Mouse (Mus musculus) hindbrain, embryonic 16.5 days (tissue): Measurements from ENCODE around the gene Fubp3. TPM values are rescaled to one million over a fixed set of nuclear protein-coding genes. Genes with fewer than 3 reads are reported as not detected.
A peak's percentile ranks its signal among the peaks of the same experiment; 100 is the strongest.
"Not testable (repeated sequence)": the region's sequence is repeated elsewhere in the genome, so short reads cannot be mapped to it uniquely, and the experiment has no call there.

ENCODE experiments used
- ATAC-seq: fragments of 200-750 bp; cut with Nextera tagmentation; 2 replicates; pipeline ENCODE4 v1.8.0; 2017; ENCODE audit warnings: moderate TSS enrichment, moderate library complexity
- H3K27ac ChIP-seq: fragments of 300-500 bp; sonication (generic); 2 replicates; pipeline ENCODE4 v1.5.1; 2014; ENCODE audit warnings: low read depth, mild to moderate bottlenecking, control low read depth, low read length, moderate library complexity
- H3K27me3 ChIP-seq: fragments of 300-500 bp; sonication (generic); replicated peaks from 2 replicates; pipeline ENCODE4 v1.6.1; 2014; ENCODE audit warnings: low read length; ENCODE audit not compliant: control insufficient read depth, insufficient read depth
- H3K36me3 ChIP-seq: fragments of 300-500 bp; sonication (generic); 2 replicates; pipeline ENCODE4 v1.6.1; 2014; ENCODE audit warnings: mild to moderate bottlenecking, low read length, moderate library complexity, mixed read lengths; ENCODE audit not compliant: control insufficient read depth, insufficient read depth
- H3K4me1 ChIP-seq: fragments of 300-500 bp; sonication (generic); 2 replicates; pipeline ENCODE4 v1.6.1; 2014; ENCODE audit warnings: low read depth, low read length; ENCODE audit not compliant: control insufficient read depth, insufficient read depth
- H3K4me2 ChIP-seq: fragments of 300-500 bp; sonication (generic); 2 replicates; pipeline ENCODE4 v1.6.1; 2014; ENCODE audit warnings: mild to moderate bottlenecking, low read length, control low read depth, moderate library complexity
- H3K4me3 ChIP-seq: fragments of 300-500 bp; sonication (generic); 2 replicates; pipeline ENCODE4 v1.5.1; 2014; ENCODE audit warnings: mild to moderate bottlenecking, low read length, control low read depth, moderate library complexity
- H3K9ac ChIP-seq: fragments of 300-500 bp; sonication (generic); 2 replicates; pipeline ENCODE4 v1.6.1; 2014; ENCODE audit warnings: low read depth, mild to moderate bottlenecking, control low read depth, low read length, moderate library complexity
- H3K9me3 ChIP-seq: fragments of 300-500 bp; sonication (generic); 2 replicates; pipeline ENCODE4 v1.6.1; 2014; ENCODE audit warnings: mild to moderate bottlenecking, low read length, moderate library complexity; ENCODE audit not compliant: control insufficient read depth
- WGBS: fragments of 180-500 bp; shearing (Covaris S2); extraction: QIAGEN DNeasy Blood & Tissue Kit; methylation state at CpG from one replicate; pipeline ENCODE4 v1.1.7; 2014; 5-methylcytosine and 5-hydroxymethylcytosine counted together
- polyA plus RNA-seq: library from polyadenylated mRNA; unstranded; fragments of >200 nt; fragmentation: Nextera tagmentation; extraction: Ambion mirVana; gene quantifications from 2 replicates; pipeline ENCODE4 v1.2.1, GENCODE M21; 2015

Gene Fubp3
- polyA plus RNA-seq, 1 experiment from 2014 or later, result 44.2 TPM

- H3K4me1 ChIP-seq, H3K9me3 ChIP-seq, H3K36me3 ChIP-seq, H3K9ac ChIP-seq, H3K4me3 ChIP-seq, H3K4me2 ChIP-seq, H3K27ac ChIP-seq, ATAC-seq, H3K27me3 ChIP-seq: not testable (repeated sequence)
- WGBS, result 93% methylated on average over 2 of the region's 3 CpGs
Observed at GRCm38 (mm10) chr2:31551351-31551750, 21.1 kb upstream of the Fubp3 start.

DNA sequence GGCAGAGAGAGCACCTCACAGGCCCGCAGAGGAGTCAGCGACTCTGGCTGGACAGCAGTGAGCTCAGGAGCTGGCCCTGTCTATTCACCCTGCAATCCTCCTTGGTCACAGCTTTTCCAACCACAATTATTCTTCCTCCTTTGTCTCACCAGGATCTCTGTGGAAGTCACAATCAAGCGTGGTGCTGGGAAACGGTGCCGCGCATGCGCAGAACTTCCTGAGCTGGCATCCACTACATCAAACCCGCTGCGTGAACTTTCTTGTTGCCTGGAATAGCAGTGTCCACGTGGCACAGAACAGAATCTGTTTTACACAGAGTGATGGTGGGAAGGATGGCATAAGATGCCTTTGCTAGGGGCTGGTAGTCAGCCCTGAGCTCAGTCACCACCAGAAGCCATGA, 20.5 kb upstream of the Fubp3 start:
- ATAC-seq, result no peak
- Histone ChIP-seq H3K9me3 (no peaks in the 10 kb centered on the region), H3K4me2 (no peak overlapping the region), H3K9ac (no peak overlapping the region), H3K27ac (no peak overlapping the region), H3K4me3 (no peak overlapping the region), H3K4me1 (no peaks in the 10 kb centered on the region), H3K27me3 (no peaks in the 10 kb centered on the region), H3K36me3 (no peaks in the 10 kb centered on the region)
- WGBS, result 88% methylated on average over 10 of the region's 10 CpGs

GRCm38 (mm10) chr2:31554619-31555018, 17.8 kb upstream of the Fubp3 start:
- H3K4me1 ChIP-seq, result no peaks in the 10 kb centered on the region
- no peak overlapping the region for H3K4me3 ChIP-seq
- WGBS, result 85% methylated on average over 5 of the region's 5 CpGs
- ATAC-seq, result no peak
- no peaks in the 10 kb centered on the region for H3K36me3 ChIP-seq
- H3K27me3 ChIP-seq, result no peaks in the 10 kb centered on the region; the same call in 1 of the 2 replicates
- no peak overlapping the region for H3K27ac ChIP-seq
- H3K4me2 ChIP-seq, result no peak overlapping the region
- no peaks in the 10 kb centered on the region for H3K9me3 ChIP-seq
- H3K9ac ChIP-seq, result no peak overlapping the region

DNA sequence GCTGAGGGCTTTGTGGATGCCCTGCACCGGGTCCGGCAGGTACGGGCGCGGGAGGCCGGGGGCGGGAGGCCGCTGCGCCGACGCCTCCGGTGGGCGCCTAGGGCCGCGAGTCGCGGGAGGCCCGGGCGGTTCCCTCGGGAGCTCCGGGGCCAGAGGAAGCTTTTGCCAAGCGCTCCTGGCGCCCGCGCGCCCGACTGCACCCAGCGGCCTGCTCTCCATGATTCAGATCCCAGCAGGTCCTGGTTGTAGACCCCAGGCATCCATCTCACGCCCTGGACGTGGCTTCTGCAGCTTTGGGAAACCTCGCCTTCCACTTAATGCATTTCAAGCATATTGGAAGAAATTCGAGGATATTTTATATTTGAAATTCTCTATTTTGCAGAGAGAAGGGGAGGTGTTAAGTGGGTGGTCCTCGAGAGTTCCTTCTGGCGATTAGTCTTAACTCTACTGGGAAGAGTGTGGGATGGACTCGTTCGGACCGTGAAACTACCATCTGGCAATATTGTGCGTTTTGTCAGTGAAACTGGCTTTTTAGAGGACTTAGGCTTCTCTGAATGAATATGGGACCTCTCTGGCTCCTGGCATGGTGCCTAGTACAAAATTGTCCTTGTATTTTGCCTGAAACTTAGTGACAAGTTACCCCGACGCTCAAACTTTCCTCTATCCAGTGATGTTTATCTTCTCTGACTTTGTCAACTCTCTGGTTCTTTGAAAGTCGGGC, 624 bp downstream of the Fubp3 start:
- peaks cover 17% of the 10 kb centered on the region for H3K4me1 ChIP-seq
- H3K36me3 ChIP-seq, result no peaks in the 10 kb centered on the region
- H3K4me2 ChIP-seq, result peak overlapping the region; percentile 98
- peak overlapping the region; percentile 95 for H3K9ac ChIP-seq
- H3K27me3 ChIP-seq, result peaks cover 6% of the 10 kb centered on the region
- peak overlapping the region; percentile 71 for H3K4me3 ChIP-seq
- ATAC-seq, result no peak
- WGBS, result 3% methylated on average over 40 of the region's 41 CpGs
- H3K9me3 ChIP-seq, result no peaks in the 10 kb centered on the region
- peak overlapping the region; percentile 65 for H3K27ac ChIP-seq

- H3K36me3 ChIP-seq, result peaks cover 4% of the 10 kb centered on the region; the same call in 1 of the 2 replicates
- H3K4me2 ChIP-seq, result no peak overlapping the region
- H3K4me3 ChIP-seq, result no peak overlapping the region
- no peak overlapping the region for H3K27ac ChIP-seq
- ATAC-seq, result no peak
- no peaks in the 10 kb centered on the region for H3K27me3 ChIP-seq
- WGBS, result 63% methylated on average over 2 of the region's 2 CpGs
- H3K9me3 ChIP-seq, result no peaks in the 10 kb centered on the region
- no peak overlapping the region for H3K9ac ChIP-seq
- no peaks in the 10 kb centered on the region for H3K4me1 ChIP-seq
Observed at GRCm38 (mm10) chr2:31581617-31582016, 9.2 kb downstream of the Fubp3 start.

- no peak overlapping the region for H3K27ac ChIP-seq
- H3K36me3 ChIP-seq, result peaks cover 17% of the 10 kb centered on the region
- no peak overlapping the region for H3K9ac ChIP-seq
- ATAC-seq, result no peak
- H3K27me3 ChIP-seq, result no peaks in the 10 kb centered on the region
- H3K4me2 ChIP-seq, result no peak overlapping the region
- WGBS, result 78% methylated on average over 9 of the region's 9 CpGs
- no peaks in the 10 kb centered on the region for H3K9me3 ChIP-seq
- H3K4me3 ChIP-seq, result no peak overlapping the region
- H3K4me1 ChIP-seq, result no peaks in the 10 kb centered on the region
Observed at GRCm38 (mm10) chr2:31591799-31592484, 19.5 kb downstream of the Fubp3 start.

DNA sequence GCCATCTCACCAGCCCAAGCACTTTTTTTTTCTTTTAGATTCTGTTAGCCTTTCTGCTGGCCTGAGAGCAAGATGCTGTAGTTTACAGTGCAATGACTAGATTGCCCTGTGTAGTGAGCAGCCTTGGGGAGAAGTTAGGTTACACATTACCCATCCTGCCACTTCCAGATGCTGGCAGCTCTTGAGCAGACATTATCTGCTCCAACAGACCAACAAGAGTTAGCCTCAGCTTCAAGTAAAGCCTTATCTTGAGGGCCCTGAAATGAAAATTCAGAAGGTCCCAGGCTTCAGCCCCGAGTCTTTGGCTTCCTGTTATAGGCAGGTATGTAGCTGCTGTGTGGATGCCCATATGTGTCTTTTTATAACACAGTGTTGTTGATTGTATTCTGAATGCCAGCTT, 35.1 kb downstream of the Fubp3 start:
- no peak for ATAC-seq
- peaks cover 59% of the 10 kb centered on the region for H3K36me3 ChIP-seq

DNA sequence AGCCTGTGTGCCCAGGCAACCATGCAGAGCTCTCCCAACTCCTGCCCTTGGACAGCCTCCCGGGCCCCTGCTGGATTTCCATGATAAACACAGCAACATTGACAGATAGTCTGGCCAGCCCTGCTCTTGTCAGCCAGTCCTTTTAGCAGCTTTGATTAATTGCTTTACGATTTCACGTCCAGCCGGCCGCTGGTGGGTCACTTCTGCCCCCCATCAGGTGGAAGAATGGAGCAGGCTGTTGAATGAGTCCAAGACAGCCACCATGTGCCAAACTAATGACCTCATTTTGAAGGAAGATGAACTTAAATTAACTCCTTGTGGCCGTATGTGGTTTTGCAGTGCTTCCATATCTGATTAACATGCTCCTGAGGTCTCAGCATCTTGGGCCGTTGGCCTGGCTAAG, 37.4 kb downstream of the Fubp3 start:
- WGBS, result 20% methylated on average over 7 of the region's 7 CpGs
- H3K36me3 ChIP-seq, result peaks cover 60% of the 10 kb centered on the region
- H3K4me2 ChIP-seq, result no peak overlapping the region
- ATAC-seq, result peak; percentile 91
- H3K4me3 ChIP-seq, result no peak overlapping the region
- peaks cover 2% of the 10 kb centered on the region; the same call in 1 of the 2 replicates for H3K4me1 ChIP-seq
- peaks cover 12% of the 10 kb centered on the region for H3K27me3 ChIP-seq
- H3K9me3 ChIP-seq, result no peaks in the 10 kb centered on the region
- H3K9ac ChIP-seq, result no peak overlapping the region
- H3K27ac ChIP-seq, result no peak overlapping the region

More for the DNA sequence above, 35.1 kb downstream of the Fubp3 start:
- no peak overlapping the region for H3K4me3 ChIP-seq
- H3K4me1 ChIP-seq, result peaks cover 2% of the 10 kb centered on the region; the same call in 1 of the 2 replicates
- H3K27me3 ChIP-seq, result peaks cover 12% of the 10 kb centered on the region
- H3K9me3 ChIP-seq, result no peaks in the 10 kb centered on the region
- H3K4me2 ChIP-seq, result no peak overlapping the region
- 100% methylated on average over 1 of the region's 1 CpGs for WGBS
- H3K9ac ChIP-seq, result no peak overlapping the region
- H3K27ac ChIP-seq, result no peak overlapping the region

GRCm38 (mm10) chr2:31610922-31611321, 38.5 kb downstream of the Fubp3 start:
- H3K27ac ChIP-seq, result no peak overlapping the region
- peaks cover 6% of the 10 kb centered on the region for H3K27me3 ChIP-seq
- WGBS, result 36% methylated on average over 4 of the region's 4 CpGs
- H3K4me1 ChIP-seq, result peaks cover 2% of the 10 kb centered on the region; the same call in 1 of the 2 replicates
- H3K9me3 ChIP-seq, result no peaks in the 10 kb centered on the region
- peaks cover 59% of the 10 kb centered on the region for H3K36me3 ChIP-seq
- no peak overlapping the region for H3K4me3 ChIP-seq
- H3K9ac ChIP-seq, result no peak overlapping the region
- H3K4me2 ChIP-seq, result no peak overlapping the region
- no peak for ATAC-seq
